Mouse (Mus musculus) myocyte (in vitro differentiated cells): ENCODE data around the gene Dennd2c. TPM values are rescaled to one million over a fixed set of nuclear protein-coding genes. Genes with fewer than 3 reads are reported as not detected.
"Not testable (repeated sequence)": the region's sequence is repeated elsewhere in the genome, so short reads cannot be mapped to it uniquely, and the experiment has no call there.

Experiments
- H3K27me3 ChIP-seq: one replicate; pipeline ENCODE4 v1.6.1; 2011; ENCODE audit not compliant: control insufficient read depth, insufficient read depth, insufficient read length
- H3K36me3 ChIP-seq: one replicate; pipeline ENCODE4 v1.6.1; 2011; ENCODE audit not compliant: control insufficient read depth, insufficient read depth
- H3K4me2 ChIP-seq: one replicate; pipeline ENCODE4 v1.6.1; 2011; ENCODE audit warnings: low read depth, control low read depth
- H3K4me3 ChIP-seq: one replicate; pipeline ENCODE4 v1.5.1; 2011; ENCODE audit warnings: mild to moderate bottlenecking, control low read depth, moderate library complexity
- H3K79me2 ChIP-seq: one replicate; pipeline ENCODE4 v1.6.1; 2011; ENCODE audit not compliant: control insufficient read depth, insufficient read depth
- H3ac ChIP-seq: one replicate; pipeline ENCODE4 v1.6.1; 2011; ENCODE audit not compliant: control insufficient read depth, insufficient read length
- CEBPB ChIP-seq: IDR thresholded peaks from 2 replicates; pipeline ENCODE4 v1.6.1; 2011; ENCODE audit warnings: mild to moderate bottlenecking, moderate library complexity; ENCODE audit not compliant: poor library complexity, insufficient read depth, severe bottlenecking
- E2F4 ChIP-seq: IDR thresholded peaks from one replicate; pipeline ENCODE4 v1.6.1; 2011; ENCODE audit warnings: mild to moderate bottlenecking, control low read depth, moderate library complexity; ENCODE audit not compliant: insufficient read depth
- MAX ChIP-seq: IDR thresholded peaks from one replicate; pipeline ENCODE4 v1.6.1; 2011; ENCODE audit warnings: low read depth, mild to moderate bottlenecking, control low read depth
- MYOD1 ChIP-seq, 3 experiments: IDR thresholded peaks; one replicate each; pipeline ENCODE4 v1.6.1; 2011; ENCODE audit warnings: control low read depth in 2 of 3, low read depth in 2 of 3, mild to moderate bottlenecking in 2 of 3, moderate library complexity in 1 of 3; ENCODE audit not compliant: insufficient read length in 2 of 3, control insufficient read depth in 1 of 3
- MYOG ChIP-seq, 3 experiments: IDR thresholded peaks; one replicate each; pipeline ENCODE4 v1.6.1; 2011; ENCODE audit warnings: control low read depth in 2 of 3, low read depth in 2 of 3, mild to moderate bottlenecking in 2 of 3; ENCODE audit not compliant: insufficient read length in 2 of 3, control insufficient read depth in 1 of 3, insufficient read depth in 1 of 3
- POLR2A ChIP-seq: IDR thresholded peaks from one replicate; pipeline ENCODE4 v1.6.1; 2011; ENCODE audit warnings: low read depth, mild to moderate bottlenecking, control low read depth, moderate library complexity; ENCODE audit not compliant: insufficient read length
- POLR2AphosphoS2 ChIP-seq: IDR thresholded peaks from one replicate; pipeline ENCODE4 v1.6.1; 2011; ENCODE audit warnings: low read depth, control low read depth; ENCODE audit not compliant: insufficient read length
- REST ChIP-seq: IDR thresholded peaks from one replicate; pipeline ENCODE4 v1.6.1; 2011; ENCODE audit warnings: mild to moderate bottlenecking, control low read depth, moderate library complexity; ENCODE audit not compliant: insufficient read depth, insufficient read length
- SRF ChIP-seq: IDR thresholded peaks from one replicate; pipeline ENCODE4 v1.6.1; 2011; ENCODE audit warnings: low read depth; ENCODE audit not compliant: control insufficient read depth, insufficient read length
- TCF12 ChIP-seq: IDR thresholded peaks from one replicate; pipeline ENCODE4 v1.6.1; 2011; ENCODE audit warnings: mild to moderate bottlenecking, control low read depth; ENCODE audit not compliant: poor library complexity, insufficient read depth, severe bottlenecking
- TCF3 ChIP-seq: IDR thresholded peaks from one replicate; pipeline ENCODE4 v1.6.1; 2011; ENCODE audit warnings: low read depth, control low read depth; ENCODE audit not compliant: insufficient read length
- USF1 ChIP-seq: IDR thresholded peaks from one replicate; pipeline ENCODE4 v1.6.1; 2011; ENCODE audit warnings: low read depth, mild to moderate bottlenecking, control low read depth, moderate library complexity
- polyA plus RNA-seq: library from polyadenylated mRNA; unstranded; fragments of >200 nt; fragmentation: generic; extraction: Trizol; gene quantifications from one replicate; pipeline ENCODE4 v1.2.1, GENCODE M21; 2012; ENCODE audit warnings: missing spikeins

Dennd2c gene
- polyA plus RNA-seq, 1 experiment: 2.4 TPM

- Histone ChIP-seq H3K36me3 (no peaks in the 10 kb centered on the region), H3ac (no peak overlapping the region), H3K4me2 (no peak overlapping the region), H3K4me3 (no peak overlapping the region), H3K27me3 (no peaks in the 10 kb centered on the region), H3K79me2 (no peaks in the 10 kb centered on the region)
- no peak for TF ChIP-seq MYOD1 (IDR thresholded peaks at IDR 0.05; ENCODE audit: control insufficient read depth in 1 of 3, insufficient read length in 2 of 3, low read depth in 2 of 3)
- TF ChIP-seq POLR2A: no peak
- TF ChIP-seq USF1: no peak
- TF ChIP-seq SRF: no peak
- TF ChIP-seq POLR2AphosphoS2: no peak
- TF ChIP-seq REST: no peak
- TF ChIP-seq CEBPB: no peak
- TF ChIP-seq MAX: no peak
- TF ChIP-seq TCF3: no peak
- TF ChIP-seq E2F4: no peak
- no peak for TF ChIP-seq MYOG (IDR thresholded peaks at IDR 0.05; ENCODE audit: control insufficient read depth in 1 of 3, insufficient read depth in 1 of 3, insufficient read length in 2 of 3, low read depth in 2 of 3)
- TF ChIP-seq TCF12: no peak
Measured at GRCm38 (mm10) chr3:103188856-103189255, 86.5 kb downstream of the Dennd2c start.

DNA sequence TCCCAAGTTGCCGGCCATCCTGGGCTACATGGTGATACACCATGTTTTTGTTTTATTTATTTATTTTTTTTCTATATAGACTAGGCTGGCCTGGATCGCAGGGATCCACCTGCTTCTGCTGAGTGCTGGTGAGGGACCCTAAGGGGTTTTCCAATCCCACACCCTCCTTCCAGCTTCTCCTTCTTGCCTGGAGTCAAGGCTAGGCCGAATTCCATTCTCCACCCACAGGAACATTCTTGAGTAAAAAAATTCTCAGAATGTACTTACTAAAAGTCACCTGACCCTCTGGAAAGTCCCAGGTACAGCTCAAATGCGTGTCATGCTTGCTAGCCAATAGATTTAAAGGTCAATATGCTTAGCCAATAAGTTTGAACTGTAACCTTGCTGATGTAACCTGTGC, 89.8 kb downstream of the Dennd2c start:
- TF ChIP-seq E2F4 (no peak), MYOG (IDR thresholded peaks at IDR 0.05; ENCODE audit: control insufficient read depth in 1 of 3, insufficient read depth in 1 of 3, insufficient read length in 2 of 3, low read depth in 2 of 3) (no peak), TCF3 (no peak), TCF12 (no peak), POLR2AphosphoS2 (no peak), USF1 (no peak), MAX (no peak), MYOD1 (IDR thresholded peaks at IDR 0.05; ENCODE audit: control insufficient read depth in 1 of 3, insufficient read length in 2 of 3, low read depth in 2 of 3) (no peak), REST (no peak), CEBPB (no peak)

GRCm38 (mm10) chr3:103193186-103193585, 90.8 kb downstream of the Dennd2c start:
- Histone ChIP-seq H3K27me3 (no peaks in the 10 kb centered on the region), H3K36me3 (no peaks in the 10 kb centered on the region), H3K79me2 (no peaks in the 10 kb centered on the region), H3K4me3 (no peak overlapping the region), H3K4me2 (no peak overlapping the region), H3ac (no peak overlapping the region)
- TF ChIP-seq MAX: no peak
- no peak for TF ChIP-seq MYOG (IDR thresholded peaks at IDR 0.05; ENCODE audit: control insufficient read depth in 1 of 3, insufficient read depth in 1 of 3, insufficient read length in 2 of 3, low read depth in 2 of 3)
- no peak for TF ChIP-seq TCF12
- no peak for TF ChIP-seq POLR2A
- TF ChIP-seq TCF3: no peak
- no peak for TF ChIP-seq MYOD1 (IDR thresholded peaks at IDR 0.05; ENCODE audit: control insufficient read depth in 1 of 3, insufficient read length in 2 of 3, low read depth in 2 of 3)
- no peak for TF ChIP-seq CEBPB
- no peak for TF ChIP-seq REST
- no peak for TF ChIP-seq E2F4
- TF ChIP-seq USF1: no peak

More for the DNA sequence above, 89.8 kb downstream of the Dennd2c start:
- Histone ChIP-seq H3K36me3 (no peaks in the 10 kb centered on the region), H3K79me2 (no peaks in the 10 kb centered on the region), H3K4me3 (no peak overlapping the region), H3ac (no peak overlapping the region), H3K27me3 (no peaks in the 10 kb centered on the region), H3K4me2 (no peak overlapping the region)

- no peaks in the 10 kb centered on the region for H3K36me3 ChIP-seq
- no peaks in the 10 kb centered on the region for H3K79me2 ChIP-seq
- H3K4me2 ChIP-seq: no peak overlapping the region
- no peak overlapping the region for H3K4me3 ChIP-seq
- no peak overlapping the region for H3ac ChIP-seq
- no peaks in the 10 kb centered on the region for H3K27me3 ChIP-seq
- TF ChIP-seq SRF (no peak), MAX (no peak), MYOG (IDR thresholded peaks at IDR 0.05; ENCODE audit: control insufficient read depth in 1 of 3, insufficient read depth in 1 of 3, insufficient read length in 2 of 3, low read depth in 2 of 3) (no peak), MYOD1 (IDR thresholded peaks at IDR 0.05; ENCODE audit: control insufficient read depth in 1 of 3, insufficient read length in 2 of 3, low read depth in 2 of 3) (no peak), POLR2A (no peak)
Measured at GRCm38 (mm10) chr3:103196320-103196823, 94.0 kb downstream of the Dennd2c start.

GRCm38 (mm10) chr3:103199386-103199785, 97.0 kb downstream of the Dennd2c start:
- H3ac ChIP-seq: no peak overlapping the region
- no peak overlapping the region for H3K4me3 ChIP-seq
- H3K4me2 ChIP-seq: peak overlapping the region; percentile 52
- H3K36me3 ChIP-seq: no peaks in the 10 kb centered on the region
- no peaks in the 10 kb centered on the region for H3K27me3 ChIP-seq
- TF ChIP-seq CEBPB (no peak), MYOG (IDR thresholded peaks at IDR 0.05; ENCODE audit: control insufficient read depth in 1 of 3, insufficient read depth in 1 of 3, insufficient read length in 2 of 3, low read depth in 2 of 3) (no peak), TCF12 (no peak), POLR2AphosphoS2 (no peak), E2F4 (no peak), REST (no peak), MYOD1 (IDR thresholded peaks at IDR 0.05; ENCODE audit: control insufficient read depth in 1 of 3, insufficient read length in 2 of 3, low read depth in 2 of 3) (no peak), POLR2A (no peak), SRF (no peak), USF1 (no peak), MAX (no peak), TCF3 (no peak)
- H3K79me2 ChIP-seq: no peaks in the 10 kb centered on the region

GRCm38 (mm10) chr3:103201105-103201504, 98.7 kb downstream of the Dennd2c start:
- H3K79me2 ChIP-seq, H3K4me2 ChIP-seq, H3ac ChIP-seq, H3K4me3 ChIP-seq, H3K27me3 ChIP-seq, H3K36me3 ChIP-seq: not testable (repeated sequence)
